Mouse (Mus musculus): ENCODE results near the gene Ntf3. TPM values are rescaled to one million over a fixed set of nuclear protein-coding genes. Genes with fewer than 3 reads are reported as not detected.

The Ntf3 gene
- total and polyA plus RNA-seq, 3 experiments, result not detected

DNA sequence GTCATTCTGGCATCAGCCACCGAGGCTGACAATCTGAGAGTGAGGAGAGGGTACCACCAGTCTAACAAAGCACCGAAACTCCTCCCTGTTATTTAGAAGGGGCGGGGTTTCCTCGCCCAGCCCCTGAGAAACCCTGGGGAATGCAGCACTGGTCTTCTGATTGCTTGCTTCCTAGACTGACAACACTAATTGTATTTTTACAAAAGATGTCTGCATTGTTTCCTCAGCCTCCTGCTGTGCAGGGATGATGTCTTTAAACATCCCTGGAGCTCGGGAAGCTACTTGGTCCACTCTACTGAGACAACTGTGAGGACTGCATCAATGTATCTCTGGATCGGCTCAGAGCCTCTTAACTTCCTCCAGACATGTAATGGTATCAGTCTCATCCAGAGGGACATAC, 64.1 kb downstream of the Ntf3 start:
- Histone ChIP-seq H3K27ac (ENCODE audit: control insufficient read depth, low read depth, low read length) (no peak overlapping the region), H3K4me1 (ENCODE audit: control insufficient read depth in 1 of 2, insufficient read depth in 2 of 2, low read length in 2 of 2) (no peaks in the 10 kb centered on the region), H3K27me3 (ENCODE audit: control insufficient read depth in 1 of 2, insufficient read depth in 2 of 2, low read length in 2 of 2) (no peaks in the 10 kb centered on the region), H3K79me2 (ENCODE audit: control insufficient read depth, insufficient read depth, low read length, poor library complexity) (no peaks in the 10 kb centered on the region), H3K9ac (ENCODE audit: control insufficient read depth, low read depth, low read length, poor library complexity, severe bottlenecking) (no peak overlapping the region), H3K9me3 (replicated peaks; ENCODE audit: insufficient read depth, low read length) (no peaks in the 10 kb centered on the region), H3K4me3 (ENCODE audit: control insufficient read depth in 1 of 2, insufficient read depth in 1 of 2, low read depth in 2 of 2, low read length in 2 of 2) (no peak overlapping the region), H3K36me3 (ENCODE audit: control insufficient read depth in 1 of 2, insufficient read depth in 2 of 2, low read length in 2 of 2) (no peaks in the 10 kb centered on the region)
- no peak for TF ChIP-seq EP300 (IDR thresholded peaks at IDR 0.05; ENCODE audit: low read depth in 1 of 2, low read length in 2 of 2)
- no peak for TF ChIP-seq CHD1 (IDR thresholded peaks at IDR 0.05; ENCODE audit: low read depth, low read length)
- no peak for TF ChIP-seq ZKSCAN1 (IDR thresholded peaks at IDR 0.05; ENCODE audit: low read depth, low read length)
- TF ChIP-seq HCFC1 (IDR thresholded peaks at IDR 0.05; ENCODE audit: low read depth, low read length), result no peak
- no peak for TF ChIP-seq CTCF (IDR thresholded peaks at IDR 0.05 in 2 of 3, conservative IDR thresholded peaks at IDR 0.05 in 1 of 3; ENCODE audit: control insufficient read depth in 1 of 3, insufficient read depth in 1 of 3, low read depth in 2 of 3, low read length in 3 of 3, poor library complexity in 1 of 3, severe bottlenecking in 1 of 3)
- no peak for TF ChIP-seq E2F4 (IDR thresholded peaks at IDR 0.05; ENCODE audit: borderline replicate concordance, low read depth, low read length)
- TF ChIP-seq JUND (IDR thresholded peaks at IDR 0.05; ENCODE audit: low read depth, low read length), result no peak
- DNase-seq (ENCODE audit: low read depth, low spot score), result no peak

DNA sequence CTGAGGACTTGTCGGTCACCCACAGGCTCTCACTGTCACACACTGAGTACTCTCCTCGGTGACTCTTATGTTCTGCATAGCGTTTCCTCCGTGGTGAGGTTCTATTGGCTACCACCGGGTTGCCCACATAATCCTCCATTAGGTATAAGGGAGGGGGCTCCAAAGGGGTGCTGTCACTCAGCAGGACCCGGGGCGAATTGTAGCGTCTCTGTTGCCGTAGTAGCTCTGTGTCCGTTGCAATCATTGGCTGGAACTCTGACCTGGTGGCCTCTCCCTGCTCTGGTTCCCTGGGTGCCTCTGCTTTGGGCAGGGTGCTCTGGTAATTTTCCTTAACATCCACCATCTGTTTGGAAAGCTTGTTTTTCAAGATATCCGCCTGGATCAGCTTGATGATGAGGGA, 64.7 kb downstream of the Ntf3 start:
- Histone ChIP-seq H3K79me2 (ENCODE audit: control insufficient read depth, insufficient read depth, low read length, poor library complexity) (no peaks in the 10 kb centered on the region), H3K36me3 (ENCODE audit: control insufficient read depth in 1 of 2, insufficient read depth in 2 of 2, low read length in 2 of 2) (no peaks in the 10 kb centered on the region), H3K4me1 (ENCODE audit: control insufficient read depth in 1 of 2, insufficient read depth in 2 of 2, low read length in 2 of 2) (no peaks in the 10 kb centered on the region), H3K27me3 (ENCODE audit: control insufficient read depth in 1 of 2, insufficient read depth in 2 of 2, low read length in 2 of 2) (no peaks in the 10 kb centered on the region), H3K27ac (ENCODE audit: control insufficient read depth, low read depth, low read length) (no peak overlapping the region), H3K9ac (ENCODE audit: control insufficient read depth, low read depth, low read length, poor library complexity, severe bottlenecking) (no peak overlapping the region), H3K9me3 (replicated peaks; ENCODE audit: insufficient read depth, low read length) (no peaks in the 10 kb centered on the region), H3K4me3 (ENCODE audit: control insufficient read depth in 1 of 2, insufficient read depth in 1 of 2, low read depth in 2 of 2, low read length in 2 of 2) (no peak overlapping the region)
- no peak for TF ChIP-seq MEF2A (IDR thresholded peaks at IDR 0.05; ENCODE audit: extremely low read depth, insufficient replicate concordance, low read depth, low read length, poor library complexity, severe bottlenecking)
- no peak for TF ChIP-seq MAZ (IDR thresholded peaks at IDR 0.05; ENCODE audit: low read depth, low read length)
- TF ChIP-seq TCF12 (IDR thresholded peaks at IDR 0.05; ENCODE audit: low read depth, low read length), result no peak
- no peak for TF ChIP-seq TBP (IDR thresholded peaks at IDR 0.05; ENCODE audit: low read depth, low read length)
- TF ChIP-seq CHD1 (IDR thresholded peaks at IDR 0.05; ENCODE audit: low read depth, low read length), result no peak
- TF ChIP-seq POLR2A (IDR thresholded peaks at IDR 0.05; ENCODE audit: control insufficient read depth in 1 of 2, insufficient read depth in 1 of 2, low read depth in 1 of 2, low read length in 2 of 2, poor library complexity in 1 of 2), result no peak
- no peak for TF ChIP-seq E2F4 (IDR thresholded peaks at IDR 0.05; ENCODE audit: borderline replicate concordance, low read depth, low read length)
- TF ChIP-seq GATA1 (IDR thresholded peaks at IDR 0.05; ENCODE audit: low read depth, low read length), result no peak
- no peak for TF ChIP-seq CHD2 (IDR thresholded peaks at IDR 0.05; ENCODE audit: low read length)
- no peak for TF ChIP-seq NELFE (IDR thresholded peaks at IDR 0.05; ENCODE audit: low read depth, low read length)
- no peak for TF ChIP-seq ETS1 (IDR thresholded peaks at IDR 0.05; ENCODE audit: low read depth, low read length)
- no peak for TF ChIP-seq ZKSCAN1 (IDR thresholded peaks at IDR 0.05; ENCODE audit: low read depth, low read length)
- no peak for TF ChIP-seq USF2 (IDR thresholded peaks at IDR 0.05; ENCODE audit: borderline replicate concordance in 1 of 2, insufficient read depth in 1 of 2, low read depth in 1 of 2, low read length in 2 of 2)
- DNase-seq (ENCODE audit: low read depth, low spot score), result no peak
